Mouse (Mus musculus): ENCODE measurements around the gene Aurkc.
A peak's percentile ranks its signal among the peaks of the same experiment; 100 is the strongest.
"Not testable (repeated sequence)": the region's sequence is repeated elsewhere in the genome, so short reads cannot be mapped to it uniquely, and the experiment has no call there.

Gene Aurkc

DNA sequence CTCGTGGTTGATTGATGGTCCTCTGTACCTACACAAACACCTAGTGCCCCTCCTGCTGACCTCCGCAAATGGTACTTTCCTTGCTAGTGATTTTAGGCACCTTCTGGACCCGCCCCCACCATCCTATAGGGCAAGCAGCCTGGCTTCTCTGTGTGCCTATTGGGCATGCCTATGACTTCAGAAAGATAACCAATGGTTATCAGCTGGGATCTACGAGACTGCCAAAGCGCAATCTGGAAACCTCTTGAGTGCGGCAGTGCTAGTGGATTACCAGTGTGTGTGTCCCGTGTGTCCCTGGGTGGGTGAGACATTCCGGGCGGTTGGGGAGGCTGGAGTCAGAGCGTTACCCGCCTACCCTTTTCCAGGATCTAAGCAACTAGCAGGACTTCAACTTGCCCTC, at the start of gene Aurkc:
TSS of gene Aurkc (plus strand) at position 50 of the 400 bp plus-strand sequence.
- DNase-seq (ENCODE audit: low read depth, low spot score), result not testable (repeated sequence)

DNA sequence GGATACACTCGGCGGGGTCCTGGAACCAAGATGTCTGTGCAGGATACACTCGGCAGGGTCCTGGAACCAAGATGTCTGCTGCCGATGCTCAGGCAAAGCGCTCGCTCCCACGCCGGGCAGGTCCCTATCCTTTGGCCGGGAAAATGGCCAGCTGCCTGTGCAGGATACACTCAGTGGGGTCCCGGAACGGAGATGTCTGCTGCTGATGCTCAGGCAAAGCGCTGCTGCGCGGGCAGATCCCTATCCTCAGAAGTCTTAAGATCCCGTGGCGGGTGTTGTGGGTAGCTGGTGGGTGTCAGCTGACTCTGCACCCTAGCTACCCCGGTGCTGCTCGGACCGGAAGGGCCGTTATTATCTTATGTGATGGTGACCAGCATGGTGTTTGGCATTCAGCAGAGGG, 47.0 kb upstream of the Aurkc start:
- DNase-seq (ENCODE audit: low read depth, low spot score), result peak; percentile 49

GRCm38 (mm10) chr7:6956576-6956975, 38.5 kb upstream of the Aurkc start:
- DNase-seq (ENCODE audit: low read depth, low spot score), result no peak

DNA sequence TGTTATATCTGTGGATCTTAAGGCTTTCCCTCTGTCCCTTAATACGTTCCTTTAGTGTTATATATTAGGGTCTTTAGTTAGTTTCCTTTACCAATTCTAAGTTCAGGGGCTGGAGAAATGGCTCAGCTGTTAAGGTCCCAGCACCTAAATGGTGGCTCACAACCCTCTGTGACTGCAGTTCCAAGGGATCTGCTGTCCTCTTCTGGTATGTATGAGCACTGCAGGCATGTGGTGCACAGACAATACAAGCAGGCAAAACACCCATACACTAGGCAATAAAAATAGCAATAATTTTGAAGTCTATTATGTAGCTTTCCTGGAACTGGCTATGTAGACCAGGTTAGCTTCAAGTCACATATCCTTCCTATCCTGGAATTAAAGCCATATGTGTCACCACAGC, 36.5 kb upstream of the Aurkc start:
- no peak for DNase-seq (ENCODE audit: low read depth, low spot score)

DNA sequence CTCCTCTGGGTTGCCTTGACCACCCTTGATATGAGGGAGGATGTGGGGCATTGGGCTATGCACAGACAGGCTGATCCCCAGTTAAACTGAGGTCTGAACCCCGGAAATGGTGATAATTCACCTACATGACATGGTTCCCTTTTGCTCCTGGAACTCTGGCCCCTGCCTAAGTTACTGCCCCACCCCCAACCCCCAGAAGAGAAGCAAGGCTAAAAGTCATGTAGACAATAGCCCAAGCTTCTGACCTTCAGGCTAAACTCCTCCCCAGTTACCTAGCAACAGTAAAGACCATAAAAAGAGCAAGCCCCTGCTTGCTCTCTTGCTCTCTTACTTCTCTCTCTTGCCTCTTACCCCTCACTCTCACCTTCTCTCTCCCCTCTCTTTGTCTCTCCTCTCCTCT, 21.5 kb upstream of the Aurkc start:
- DNase-seq (ENCODE audit: low read depth, low spot score), result no peak

DNA sequence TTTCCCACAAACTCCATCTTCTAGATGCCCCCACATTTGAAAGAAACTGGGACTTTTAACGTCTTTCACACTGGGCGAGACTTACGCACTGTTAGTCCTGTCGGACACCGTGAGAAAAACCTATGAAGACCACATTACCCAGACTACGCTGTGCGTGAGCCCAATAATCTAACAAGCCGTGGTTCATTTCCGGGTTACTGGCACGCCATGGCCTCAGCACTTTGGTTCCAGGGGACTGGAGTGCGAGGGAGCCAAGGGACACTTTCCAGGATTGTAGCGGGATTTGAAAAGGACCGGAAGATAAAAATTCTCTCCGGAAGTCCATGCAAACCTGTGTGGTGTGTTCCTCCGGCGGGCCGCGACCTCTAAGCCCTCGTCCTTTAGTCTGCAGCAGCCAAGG, 18.2 kb upstream of the Aurkc start:
- no peak for DNase-seq (ENCODE audit: low read depth, low spot score)

DNA sequence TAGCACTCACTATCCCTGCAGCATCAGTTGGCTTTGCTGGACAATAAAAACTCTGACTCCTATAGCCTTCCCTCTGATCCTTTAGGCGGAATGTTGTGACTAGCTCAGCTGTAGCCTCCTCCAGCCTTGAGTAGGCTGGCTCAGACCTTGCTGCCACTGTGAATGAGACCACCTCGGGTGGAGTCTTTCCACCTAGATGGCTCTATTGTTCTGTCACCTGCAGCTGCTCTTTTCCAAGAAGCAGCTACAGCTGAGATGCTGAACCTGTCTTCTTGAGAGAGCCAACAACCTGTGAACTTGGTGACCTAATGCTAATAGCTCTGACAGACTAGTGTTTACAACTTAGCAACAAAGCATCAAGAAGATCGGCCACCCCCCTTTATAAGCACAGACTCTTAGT, 3.8 kb downstream of the Aurkc start:
- not testable (repeated sequence) for DNase-seq (ENCODE audit: low read depth, low spot score)

- DNase-seq (ENCODE audit: low read depth, low spot score), result not testable (repeated sequence)
Observed at GRCm38 (mm10) chr7:7005441-7005840, 10.3 kb downstream of the Aurkc start.

DNA sequence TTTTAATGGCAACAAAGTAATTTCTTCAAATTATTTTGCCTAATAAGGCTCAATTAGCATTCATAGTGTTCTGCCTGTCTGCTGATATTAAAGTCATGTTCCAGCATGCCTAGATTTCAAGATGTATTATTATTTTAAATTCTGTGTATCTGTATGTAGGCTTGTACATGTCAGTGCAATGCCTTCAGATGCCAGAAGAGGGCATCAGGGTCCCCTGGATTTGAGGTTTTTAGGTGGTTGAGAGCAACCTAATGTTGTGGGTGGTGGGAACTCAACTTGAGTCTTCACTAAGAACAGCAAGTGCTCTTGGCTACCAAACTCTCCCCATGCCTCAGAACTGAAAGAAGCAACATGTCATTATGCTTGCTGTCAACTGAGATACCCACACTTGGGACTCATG, 32.3 kb downstream of the Aurkc start:
- DNase-seq (ENCODE audit: low read depth, low spot score), result no peak

GRCm38 (mm10) chr7:7049659-7050320, 54.7 kb downstream of the Aurkc start:
- DNase-seq (ENCODE audit: low read depth, low spot score), result peak; percentile 1

All from brain, adult 2 months (tissue).